Mouse (Mus musculus) stomach, embryonic 15.5 days (tissue): ENCODE measurements around the gene Wasf2. TPM values are rescaled to one million over a fixed set of nuclear protein-coding genes. Genes with fewer than 3 reads are reported as not detected.

ENCODE experiments used
- ATAC-seq: fragments of 200-750 bp; cut with Nextera tagmentation; 2 replicates; pipeline ENCODE4 v1.8.0; 2017; ENCODE audit warnings: low read depth, moderate number of reproducible peaks, moderate TSS enrichment; ENCODE audit not compliant: insufficient read depth, low FRiP score
- H3K27ac ChIP-seq: fragments of 300-500 bp; sonication (generic); 2 replicates; pipeline ENCODE4 v1.5.1; 2015; ENCODE audit warnings: mild to moderate bottlenecking, inconsistent platforms
- H3K27me3 ChIP-seq: fragments of 300-500 bp; sonication (generic); replicated peaks from 2 replicates; pipeline ENCODE4 v1.6.1; 2015; ENCODE audit warnings: inconsistent platforms
- H3K36me3 ChIP-seq: fragments of 300-500 bp; sonication (generic); 2 replicates; pipeline ENCODE4 v1.6.1; 2015; ENCODE audit warnings: inconsistent platforms
- H3K4me1 ChIP-seq: fragments of 300-500 bp; sonication (generic); 2 replicates; pipeline ENCODE4 v1.6.1; 2015; ENCODE audit warnings: inconsistent platforms
- H3K4me2 ChIP-seq: fragments of 300-500 bp; sonication (generic); 2 replicates; pipeline ENCODE4 v1.6.1; 2015; ENCODE audit warnings: mild to moderate bottlenecking, inconsistent platforms
- H3K4me3 ChIP-seq: fragments of 300-500 bp; sonication (generic); replicated peaks from 2 replicates; pipeline ENCODE4 v1.5.1; 2015; ENCODE audit warnings: inconsistent platforms
- H3K9ac ChIP-seq: fragments of 300-500 bp; sonication (generic); 2 replicates; pipeline ENCODE4 v1.6.1; 2015; ENCODE audit warnings: inconsistent platforms
- H3K9me3 ChIP-seq: fragments of 300-500 bp; sonication (generic); 2 replicates; pipeline ENCODE4 v1.6.1; 2016; ENCODE audit warnings: inconsistent platforms
- WGBS: fragments of 180-500 bp; shearing (Covaris S2); methylation state at CpG from one replicate; pipeline ENCODE4 v1.1.7; 2015; 5-methylcytosine and 5-hydroxymethylcytosine counted together
- polyA plus RNA-seq: library from polyadenylated mRNA; unstranded; fragments of >200 nt; fragmentation: Nextera tagmentation; extraction: Ambion mirVana; gene quantifications from 2 replicates; pipeline ENCODE4 v1.2.1, GENCODE M21; 2015

Gene Wasf2
- polyA plus RNA-seq, 1 experiment from 2014 or later: 109 TPM

DNA sequence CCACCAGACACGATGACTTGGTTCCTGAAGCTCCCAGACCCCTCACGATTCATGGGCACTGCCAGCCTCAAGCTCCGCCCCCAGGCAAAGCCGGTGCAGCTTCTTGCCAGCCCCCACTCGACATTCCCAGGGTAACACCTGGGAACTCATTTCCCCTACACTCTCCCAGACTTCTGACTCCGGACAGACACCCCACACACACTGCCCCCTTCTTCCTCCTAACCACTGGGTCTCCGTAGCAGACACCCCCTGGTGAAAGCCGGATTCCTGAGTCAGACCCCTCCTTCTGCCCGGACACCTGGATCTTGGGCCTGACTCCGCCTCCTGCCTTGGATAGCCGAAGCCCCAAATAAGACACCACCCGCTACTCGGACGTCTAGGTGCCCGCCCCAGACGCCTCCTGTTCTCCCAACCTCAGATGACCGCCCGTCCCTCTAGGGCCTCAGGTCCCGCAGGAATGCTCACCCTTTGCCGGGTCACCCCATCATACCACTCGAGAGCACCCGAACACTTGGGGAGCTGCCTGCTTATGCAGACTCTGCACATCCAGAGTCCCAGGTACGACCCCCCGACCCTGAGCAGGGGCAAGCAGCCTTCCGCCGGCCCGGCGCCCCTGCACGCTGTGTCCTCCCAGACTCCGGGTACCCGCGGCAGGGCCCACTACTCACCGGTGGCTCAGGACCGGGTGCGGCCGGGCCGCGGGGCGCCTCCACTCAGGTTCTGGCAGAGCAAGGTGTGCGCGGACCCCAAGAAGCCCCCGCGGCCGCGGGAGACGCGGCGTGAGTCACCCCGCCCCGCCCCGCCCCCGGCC is 81.7 kb downstream of the Wasf2 start, which contains the start of the genes Cd164l2 and Gpr3:
Gene Cd164l2 (plus strand): TSS at position 381 of the 811 bp plus-strand sequence.
Gene Gpr3 (minus strand): TSS at position 786 of the 811 bp plus-strand sequence.
- WGBS: 3% methylated on average over 52 of the region's 52 CpGs

GRCm38 (mm10) chr4:133212562-133213267 is 82.4 kb downstream of the Wasf2 start:
- 2% methylated on average over 44 of the region's 44 CpGs for WGBS
- ATAC-seq: peak; percentile 79
- Histone ChIP-seq H3K27ac (no peak overlapping the region), H3K4me2 (peak overlapping the region; percentile 99), H3K9ac (peak overlapping the region; percentile 17; the same call in 1 of the 2 replicates), H3K4me1 (peaks cover 21% of the 10 kb centered on the region), H3K9me3 (no peaks in the 10 kb centered on the region), H3K27me3 (peaks cover 37% of the 10 kb centered on the region), H3K36me3 (no peaks in the 10 kb centered on the region), H3K4me3 (peak overlapping the region; percentile 55)

More for the DNA sequence above, 81.7 kb downstream of the Wasf2 start, which contains the start of the genes Cd164l2 and Gpr3:
- no peaks in the 10 kb centered on the region for H3K9me3 ChIP-seq
- H3K4me2 ChIP-seq: peak within 1 kb of the TSS; percentile 99
- no peak; the same call in 1 of the 2 replicates for ATAC-seq
- H3K9ac ChIP-seq: peak within 1 kb of the TSS; percentile 17; the same call in 1 of the 2 replicates
- H3K36me3 ChIP-seq: no peaks in the 10 kb centered on the region
- peaks cover 21% of the 10 kb centered on the region for H3K4me1 ChIP-seq
- H3K27me3 ChIP-seq: peaks cover 37% of the 10 kb centered on the region
- H3K27ac ChIP-seq: no peak within 1 kb of the TSS
- H3K4me3 ChIP-seq: peak within 1 kb of the TSS; percentile 55

- no peak for ATAC-seq
- Histone ChIP-seq H3K36me3 (no peaks in the 10 kb centered on the region), H3K4me3 (peak overlapping the region; percentile 55), H3K9me3 (no peaks in the 10 kb centered on the region), H3K27me3 (peaks cover 37% of the 10 kb centered on the region), H3K4me2 (peak overlapping the region; percentile 99), H3K4me1 (peaks cover 21% of the 10 kb centered on the region), H3K27ac (no peak overlapping the region), H3K9ac (no peak overlapping the region)
- WGBS: 3% methylated on average over 9 of the region's 9 CpGs
These were observed 82.9 kb downstream of the Wasf2 start for GRCm38 (mm10) chr4:133213268-133213590.

- H3K4me3 ChIP-seq: peak overlapping the region; percentile 55; the same call in 1 of the 2 replicates
- ATAC-seq: no peak
These were observed 83.4 kb downstream of the Wasf2 start for GRCm38 (mm10) chr4:133213661-133214060.

DNA sequence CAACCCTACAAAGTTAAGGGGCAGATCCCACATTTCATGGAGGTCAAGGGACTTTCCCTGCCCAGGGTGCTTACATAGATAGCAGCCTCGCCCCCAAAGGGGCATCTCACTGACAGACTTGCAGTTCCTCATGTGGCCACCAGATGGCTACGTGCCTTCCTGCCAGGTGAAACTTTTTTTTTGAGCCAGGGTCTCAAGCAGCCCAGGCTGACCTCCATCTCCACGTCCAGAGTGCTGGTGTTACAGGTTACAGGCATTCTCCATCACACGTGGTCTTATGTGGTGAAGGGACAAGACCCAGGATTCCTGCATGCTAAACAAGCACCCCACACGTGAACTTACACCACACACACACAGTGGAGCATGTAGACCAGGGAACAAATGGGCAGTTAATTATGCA is 87.3 kb downstream of the Wasf2 start:
- H3K36me3 ChIP-seq: no peaks in the 10 kb centered on the region
- 7% methylated on average over 5 of the region's 5 CpGs for WGBS
- H3K9me3 ChIP-seq: no peaks in the 10 kb centered on the region
- no peak overlapping the region for H3K4me3 ChIP-seq
- H3K4me2 ChIP-seq: no peak overlapping the region
- H3K9ac ChIP-seq: no peak overlapping the region
- no peak overlapping the region for H3K27ac ChIP-seq
- ATAC-seq: no peak
- peaks cover 25% of the 10 kb centered on the region for H3K27me3 ChIP-seq
- H3K4me1 ChIP-seq: peaks cover 19% of the 10 kb centered on the region

More at GRCm38 (mm10) chr4:133213661-133214060, 83.4 kb downstream of the Wasf2 start:
- Histone ChIP-seq H3K4me1 (peaks cover 21% of the 10 kb centered on the region), H3K9ac (no peak overlapping the region), H3K36me3 (no peaks in the 10 kb centered on the region), H3K27ac (no peak overlapping the region), H3K27me3 (peaks cover 37% of the 10 kb centered on the region), H3K4me2 (peak overlapping the region; percentile 99), H3K9me3 (no peaks in the 10 kb centered on the region)
- 26% methylated on average over 10 of the region's 10 CpGs for WGBS

- no peak for ATAC-seq
- Histone ChIP-seq H3K27ac (no peak overlapping the region), H3K4me2 (no peak overlapping the region), H3K27me3 (peaks cover 15% of the 10 kb centered on the region), H3K9me3 (no peaks in the 10 kb centered on the region), H3K9ac (no peak overlapping the region), H3K4me3 (no peak overlapping the region), H3K4me1 (peaks cover 13% of the 10 kb centered on the region; the same call in 1 of the 2 replicates), H3K36me3 (no peaks in the 10 kb centered on the region)
- WGBS: 91% methylated on average over 3 of the region's 3 CpGs
These were observed 88.4 kb downstream of the Wasf2 start for GRCm38 (mm10) chr4:133218745-133219144.

- peak; percentile 23; the same call in 1 of the 2 replicates for ATAC-seq
- Histone ChIP-seq H3K27me3 (0 out of 2 replicates have a peak, but pooled peaks cover 8% of the 10 kb centered on the region), H3K9ac (peak overlapping the region; percentile 44; the same call in 1 of the 2 replicates), H3K4me3 (peak overlapping the region; percentile 41), H3K27ac (no peak overlapping the region), H3K36me3 (no peaks in the 10 kb centered on the region), H3K9me3 (no peaks in the 10 kb centered on the region), H3K4me2 (peak overlapping the region; percentile 78), H3K4me1 (peaks cover 16% of the 10 kb centered on the region)
- 5% methylated on average over 25 of the region's 25 CpGs for WGBS
These were observed 90.4 kb downstream of the Wasf2 start for GRCm38 (mm10) chr4:133220656-133221055.

DNA sequence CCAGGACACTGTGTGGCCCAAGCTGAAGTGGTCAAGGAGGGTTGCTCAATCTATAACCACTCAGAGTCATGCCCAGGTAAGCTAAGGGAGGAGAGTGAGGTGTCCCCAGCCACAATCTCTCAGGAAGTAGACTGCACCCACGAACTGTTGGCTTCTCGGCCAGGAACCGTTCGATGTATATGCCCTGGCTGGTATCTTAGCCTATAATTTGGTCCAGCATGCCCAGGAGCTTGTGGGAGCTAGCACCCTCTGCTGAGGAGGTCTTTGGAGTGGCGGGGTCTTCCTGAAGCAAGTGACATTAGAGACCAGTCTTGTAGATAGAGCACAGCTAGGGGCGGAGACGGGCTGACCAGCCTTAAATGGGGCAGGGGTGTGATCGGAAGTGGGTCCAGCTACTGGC is 91.4 kb downstream of the Wasf2 start:
- no peak overlapping the region for H3K9ac ChIP-seq
- H3K4me2 ChIP-seq: no peak overlapping the region
- no peak for ATAC-seq
- H3K27ac ChIP-seq: no peak overlapping the region
- H3K36me3 ChIP-seq: no peaks in the 10 kb centered on the region
- 82% methylated on average over 8 of the region's 8 CpGs for WGBS
- 0 out of 2 replicates have a peak, but pooled peaks cover 8% of the 10 kb centered on the region for H3K27me3 ChIP-seq
- peaks cover 16% of the 10 kb centered on the region for H3K4me1 ChIP-seq
- H3K4me3 ChIP-seq: no peak overlapping the region
- H3K9me3 ChIP-seq: no peaks in the 10 kb centered on the region

DNA sequence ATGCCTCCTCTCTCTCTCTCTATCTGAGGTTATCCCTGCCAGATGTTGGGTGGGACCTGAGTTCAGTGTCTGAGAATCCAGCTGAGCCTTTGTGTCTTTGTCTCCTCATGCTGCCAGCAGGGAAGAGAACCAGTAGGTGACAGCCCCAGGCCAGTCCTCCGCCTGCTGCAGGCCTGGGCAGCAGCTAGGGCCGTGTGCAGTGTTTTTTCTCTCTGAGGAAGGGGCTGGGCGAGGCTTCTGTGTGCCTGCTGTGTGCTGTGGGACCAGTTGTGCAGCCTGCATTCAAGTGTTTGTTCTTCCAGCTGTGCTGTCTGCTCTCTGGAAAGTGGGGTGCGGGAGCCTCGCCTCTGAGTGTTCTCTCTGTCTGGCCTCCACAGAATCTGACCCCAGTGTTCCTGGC is 93.6 kb downstream of the Wasf2 start:
- Histone ChIP-seq H3K27me3 (0 out of 2 replicates have a peak, but pooled peaks cover 8% of the 10 kb centered on the region), H3K9ac (no peak overlapping the region), H3K36me3 (no peaks in the 10 kb centered on the region), H3K4me2 (no peak overlapping the region), H3K9me3 (no peaks in the 10 kb centered on the region), H3K27ac (peak overlapping the region; percentile 44; the same call in 1 of the 2 replicates), H3K4me1 (peaks cover 16% of the 10 kb centered on the region), H3K4me3 (no peak overlapping the region)
- 53% methylated on average over 5 of the region's 5 CpGs for WGBS
- no peak for ATAC-seq

DNA sequence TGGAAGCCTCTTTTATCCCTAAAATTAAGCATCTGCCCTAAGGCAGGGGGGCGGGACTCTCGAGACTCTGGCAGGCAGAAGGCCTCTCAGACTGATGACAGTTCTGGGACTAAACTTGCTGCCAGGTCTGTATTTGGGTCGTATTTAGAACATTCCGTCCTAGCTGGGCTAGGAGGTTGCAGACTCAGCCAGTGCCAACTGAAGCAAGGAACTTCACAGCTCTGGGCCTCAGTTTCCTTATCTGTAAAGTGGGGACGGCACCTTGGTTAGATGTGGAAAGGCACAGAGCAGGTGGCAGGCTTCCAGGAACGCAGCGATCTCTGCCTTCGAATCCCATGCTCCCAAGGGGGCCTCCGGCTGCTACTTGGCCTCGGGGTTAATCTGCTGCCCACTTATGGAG is 95.8 kb downstream of the Wasf2 start:
- Histone ChIP-seq H3K27me3 (0 out of 2 replicates have a peak, but pooled peaks cover 4% of the 10 kb centered on the region), H3K27ac (no peak overlapping the region), H3K9ac (no peak overlapping the region), H3K9me3 (no peaks in the 10 kb centered on the region), H3K4me2 (no peak overlapping the region), H3K36me3 (no peaks in the 10 kb centered on the region), H3K4me3 (no peak overlapping the region), H3K4me1 (peaks cover 12% of the 10 kb centered on the region)
- WGBS: 72% methylated on average over 10 of the region's 10 CpGs
- no peak for ATAC-seq

- H3K4me3 ChIP-seq: no peak overlapping the region
- H3K4me2 ChIP-seq: no peak overlapping the region
- H3K4me1 ChIP-seq: peaks cover 10% of the 10 kb centered on the region
- H3K27me3 ChIP-seq: no peaks in the 10 kb centered on the region
- H3K9me3 ChIP-seq: no peaks in the 10 kb centered on the region
- H3K27ac ChIP-seq: no peak overlapping the region
- H3K36me3 ChIP-seq: no peaks in the 10 kb centered on the region
- no peak; the same call in 1 of the 2 replicates for ATAC-seq
- WGBS: 72% methylated on average over 8 of the region's 8 CpGs
- H3K9ac ChIP-seq: no peak overlapping the region
These were observed 97.3 kb downstream of the Wasf2 start for GRCm38 (mm10) chr4:133227636-133228035.
